In genomic region chr6:20982931-20983330, GRCm38 (mm10) we compare ENCODE assay signal across 15 mouse cellular contexts.
"Had no signal": no experiment of that assay in that cellular context is flagged by ENCODE, and none has a peak within 500 bp of the region (broad histone marks: within the 10 kb centered on the region; RNA-seq: fewer than 3 reads in every experiment).

No protein-coding gene starts in this region.

- DNase-seq: gastrocnemius, adult 2 months; gastrocnemius, postnatal 10 days; gastrocnemius, postnatal 25 days; heart, adult 18-20 months; heart, postnatal 10 days; heart, postnatal 4 days; kidney, adult 11 months; kidney, adult 2 months; kidney, adult 9 months; kidney, postnatal 14 days; kidney, postnatal 36 days; liver; liver, embryonic 13.5 days had no signal

- ATAC-seq: hindbrain, postnatal 0 days; intestine, embryonic 16.5 days had no signal
